Mouse (Mus musculus): ENCODE results near the gene Rxfp2.

The Rxfp2 gene

DNA sequence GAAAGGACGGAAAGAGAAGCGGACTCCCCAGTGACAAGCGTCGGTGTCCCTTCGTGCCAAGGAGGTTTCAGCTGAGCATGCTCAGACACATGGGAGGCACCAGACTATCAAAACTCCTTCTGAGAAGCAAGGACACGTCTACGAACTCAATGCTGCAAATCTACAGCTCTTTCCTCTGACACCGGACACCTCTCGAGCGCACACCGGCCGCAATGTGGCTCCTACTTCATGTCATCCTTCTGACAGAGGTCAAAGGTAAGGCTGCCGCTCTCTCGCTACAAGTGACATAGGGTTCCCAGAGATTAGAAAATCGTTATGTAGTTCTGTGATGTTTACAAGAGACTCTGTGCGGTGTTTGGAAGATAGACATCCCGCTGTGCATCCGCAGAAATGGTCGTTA lies at the start of gene Rxfp2:
Rxfp2 (plus strand) TSS at position 20 of the 400 bp plus-strand sequence.
- DNase-seq, result no peak

DNA sequence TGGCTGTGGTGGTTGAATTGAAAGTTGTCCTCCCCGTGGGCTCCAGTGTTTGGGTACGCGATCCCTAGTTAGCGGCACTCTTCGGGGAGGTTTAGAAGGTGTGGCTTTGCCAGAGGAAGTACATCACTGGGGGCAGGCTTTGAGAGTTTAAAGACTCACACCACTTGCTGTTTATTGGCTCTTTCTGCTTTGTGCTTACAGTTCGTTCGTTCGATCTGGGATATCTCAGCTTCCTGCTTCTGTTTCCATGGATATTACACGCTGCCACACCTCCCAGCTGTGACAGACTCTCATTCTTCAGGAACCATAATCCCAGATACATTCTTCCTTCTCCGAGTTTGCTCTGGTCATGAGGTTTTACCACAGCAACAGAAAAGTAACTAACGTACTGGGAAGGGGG lies 48.2 kb upstream of the Rxfp2 start:
- DNase-seq, result no peak

DNA sequence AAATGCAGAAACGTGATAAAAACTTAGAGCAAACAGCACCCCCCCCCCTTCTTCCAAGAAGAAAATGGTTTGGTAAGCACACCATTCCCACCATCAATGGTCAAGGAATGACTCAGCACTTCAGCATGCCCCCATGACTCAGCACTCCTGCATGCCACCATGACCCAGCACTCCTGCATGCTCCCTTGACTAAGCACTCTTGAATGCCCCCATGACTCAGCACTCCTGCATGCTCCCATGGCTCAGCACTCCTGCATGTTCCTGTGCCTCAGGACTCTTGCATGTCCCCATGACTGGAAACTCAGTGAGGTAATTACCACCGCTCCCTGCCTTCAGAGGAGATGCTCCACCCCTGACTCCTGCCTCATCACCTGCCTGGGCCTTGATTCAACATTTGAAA lies 41.4 kb upstream of the Rxfp2 start:
- no peak for DNase-seq

DNA sequence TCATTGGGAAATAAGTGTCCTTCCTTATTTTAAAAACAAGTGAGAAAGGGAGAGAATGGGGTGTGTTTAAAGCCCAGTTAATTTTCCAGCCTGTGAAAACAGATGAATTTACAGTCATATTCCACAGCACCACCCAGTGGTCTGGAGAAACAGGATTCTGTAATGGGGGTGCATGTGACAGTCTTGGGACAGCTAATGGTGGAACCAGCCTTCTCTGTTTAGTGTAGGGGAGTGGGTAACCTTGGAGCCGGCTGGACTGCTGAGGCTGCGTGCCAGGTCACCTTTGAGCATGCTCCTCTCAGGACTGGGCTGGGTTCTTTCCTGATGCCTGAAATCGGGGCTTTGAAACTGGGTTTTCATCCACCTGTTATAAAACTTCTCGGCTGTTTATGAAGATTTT lies 34.9 kb upstream of the Rxfp2 start:
- no peak for DNase-seq

DNA sequence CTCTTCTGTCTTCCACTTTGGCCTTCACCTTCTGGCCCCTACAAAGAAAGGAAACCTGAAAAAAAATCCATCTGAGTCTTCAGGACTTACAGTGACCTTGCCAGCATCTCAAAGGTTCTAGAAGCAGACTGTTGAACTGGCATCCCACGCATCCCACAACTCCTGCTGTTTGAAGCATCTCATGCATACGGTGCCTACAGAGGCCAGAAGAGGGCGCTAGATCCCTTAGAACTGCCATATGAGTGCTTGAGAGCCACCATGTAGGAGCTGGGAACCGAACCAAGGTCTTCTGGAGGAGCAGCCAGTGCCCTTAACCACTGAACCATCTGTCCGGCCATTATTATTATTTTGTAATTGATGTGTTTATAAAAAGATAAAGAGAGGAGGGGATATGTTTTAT lies 23.9 kb upstream of the Rxfp2 start:
- no peak for DNase-seq

DNA sequence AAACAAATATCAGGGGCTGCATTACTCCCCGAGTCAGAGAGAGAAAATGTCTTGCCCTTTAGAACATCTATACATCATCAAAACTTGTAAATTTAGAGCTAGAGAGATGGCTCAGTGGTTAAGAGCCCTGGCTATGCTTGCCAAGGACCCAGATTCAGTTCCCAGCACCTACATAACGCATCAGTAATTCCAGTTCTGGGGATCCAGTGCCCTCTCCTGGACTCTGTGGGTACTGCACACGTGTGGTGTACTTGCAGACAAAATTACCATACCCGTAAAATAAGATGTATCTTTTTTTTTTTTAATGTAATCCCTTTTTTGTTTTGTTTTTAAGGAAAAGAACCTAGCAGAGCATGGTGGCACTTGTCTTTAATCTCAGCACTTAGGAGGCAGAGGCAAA lies 21.9 kb upstream of the Rxfp2 start:
- no peak for DNase-seq

DNA sequence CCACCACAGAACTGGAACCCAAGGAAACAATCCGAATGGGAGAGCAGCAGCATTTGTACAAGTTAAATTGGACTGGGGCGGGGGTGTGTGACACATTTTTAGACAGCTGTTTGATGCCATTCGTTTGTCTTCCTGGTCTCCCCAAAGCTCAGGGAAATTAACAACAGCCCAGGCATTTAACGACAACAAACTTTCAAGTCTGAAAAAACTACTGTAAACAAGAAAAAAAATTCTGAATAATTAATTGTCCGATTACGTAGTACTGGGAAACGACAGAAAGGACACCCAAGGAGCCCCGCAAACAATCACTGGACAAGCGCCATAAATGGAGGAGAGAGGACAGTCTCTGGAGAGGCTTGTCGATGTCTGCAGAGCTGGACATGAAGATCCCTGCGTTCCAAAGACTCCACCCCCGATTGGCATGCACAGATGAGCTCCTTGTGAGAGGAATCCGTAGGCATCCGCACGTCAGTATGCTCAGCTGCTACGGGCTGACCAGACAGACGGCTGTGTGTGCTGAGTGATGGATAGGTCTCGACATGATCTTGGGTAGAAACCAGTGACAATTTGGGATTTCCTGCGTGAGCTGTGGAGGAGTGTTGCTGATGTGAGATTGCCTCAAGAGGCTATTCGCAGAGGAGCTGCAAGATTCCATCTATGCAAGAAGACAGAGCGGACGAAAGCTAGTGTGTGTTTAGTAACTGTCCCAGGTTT lies 21.0 kb upstream of the Rxfp2 start:
- no peak for DNase-seq

DNA sequence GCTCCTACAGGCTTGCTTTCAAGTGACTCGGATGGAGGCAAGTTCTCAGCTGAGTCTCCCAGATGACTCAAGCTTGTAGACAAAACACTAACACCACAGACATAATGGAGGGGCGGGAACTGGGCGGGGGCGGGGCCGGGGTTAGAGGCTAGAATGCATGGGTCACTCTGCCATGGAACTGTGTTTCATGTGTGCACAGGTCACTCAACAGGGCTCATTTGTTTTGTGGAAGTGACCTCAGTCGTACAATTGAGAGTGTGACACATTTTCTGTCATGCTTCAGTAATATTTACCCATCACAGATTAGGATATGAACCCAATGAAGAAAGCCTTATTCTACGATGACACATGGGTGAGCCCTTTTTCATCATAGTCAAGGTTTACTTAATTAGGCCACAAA lies 20.2 kb upstream of the Rxfp2 start:
- no peak for DNase-seq

DNA sequence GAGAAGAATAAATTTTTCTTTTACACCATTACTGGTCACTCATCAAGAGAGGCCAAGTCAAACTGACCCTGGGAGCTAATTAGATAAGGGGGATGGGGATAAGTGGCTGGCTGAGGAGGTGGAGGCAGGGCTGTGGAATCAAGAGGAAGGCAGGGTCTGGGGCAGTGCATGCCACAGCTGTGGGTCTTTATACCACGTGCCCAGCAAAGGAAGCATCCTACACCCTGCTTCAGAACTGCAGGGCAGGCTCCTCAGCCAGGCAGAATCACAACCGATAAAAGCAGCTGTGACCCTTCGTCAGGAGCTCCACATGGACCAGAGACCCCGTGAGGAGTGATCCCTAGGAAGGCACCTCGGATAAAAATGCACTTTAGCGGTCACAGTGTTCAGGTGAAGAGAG lies 13.1 kb upstream of the Rxfp2 start:
- no peak for DNase-seq

DNA sequence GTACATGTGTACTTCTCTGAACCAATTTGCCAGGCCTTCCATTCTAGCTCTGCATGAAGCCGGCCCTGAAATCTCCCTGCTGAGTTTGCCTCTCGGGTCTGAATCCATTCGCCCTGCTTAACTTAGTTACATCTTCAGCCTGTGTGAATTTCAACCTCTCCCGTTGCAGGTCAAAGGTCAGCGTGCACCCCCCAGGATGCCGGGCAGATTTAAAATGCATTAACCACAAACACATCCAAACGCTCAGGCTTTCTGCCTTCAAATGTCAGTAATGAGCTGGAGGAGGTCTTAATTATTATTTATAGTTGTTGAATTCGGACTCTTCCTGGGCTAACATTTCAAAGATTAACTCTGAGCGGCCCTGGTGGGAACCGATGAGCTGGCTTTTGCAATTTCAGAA lies 1.6 kb upstream of the Rxfp2 start:
- DNase-seq, result no peak

DNA sequence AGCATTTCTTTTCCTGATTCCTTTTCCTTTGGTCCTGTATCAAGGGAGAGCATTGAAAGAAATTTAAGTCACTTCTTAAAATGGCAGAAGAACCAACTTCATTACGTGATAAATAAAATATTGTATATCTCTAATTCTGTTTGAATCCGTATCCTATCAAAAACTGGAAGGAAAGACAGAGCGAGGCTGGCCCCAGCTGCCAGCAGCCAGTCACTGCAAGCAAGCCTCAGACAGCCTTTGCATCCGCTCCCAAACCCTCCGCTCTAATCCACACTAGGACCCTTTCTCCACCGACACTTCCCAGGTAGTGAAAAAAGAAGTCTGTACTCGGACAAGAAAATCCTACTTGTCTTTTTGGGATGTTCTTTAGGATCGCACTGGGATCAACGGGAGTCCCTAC lies 803 bp upstream of the Rxfp2 start:
- no peak for DNase-seq

DNA sequence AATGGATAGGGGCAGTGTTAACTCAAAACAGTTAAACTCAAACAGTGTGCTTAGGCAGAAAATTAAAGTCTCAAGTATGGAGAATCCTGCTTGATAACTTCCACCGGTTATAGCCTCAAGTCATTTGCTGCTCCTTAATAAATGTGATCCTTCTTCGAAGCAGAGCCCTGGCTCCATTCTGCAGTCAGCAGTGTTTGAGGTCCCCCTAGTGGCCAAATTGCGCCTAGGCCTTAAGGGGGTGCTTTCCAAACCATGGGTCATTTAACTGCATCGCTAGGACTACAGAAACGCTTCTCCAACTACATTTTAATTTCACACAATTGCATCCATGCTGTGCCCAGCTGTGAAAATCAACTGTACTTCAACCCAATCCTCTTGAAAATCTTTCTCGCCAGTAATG lies 2.4 kb downstream of the Rxfp2 start:
- peak; percentile 17 for DNase-seq

DNA sequence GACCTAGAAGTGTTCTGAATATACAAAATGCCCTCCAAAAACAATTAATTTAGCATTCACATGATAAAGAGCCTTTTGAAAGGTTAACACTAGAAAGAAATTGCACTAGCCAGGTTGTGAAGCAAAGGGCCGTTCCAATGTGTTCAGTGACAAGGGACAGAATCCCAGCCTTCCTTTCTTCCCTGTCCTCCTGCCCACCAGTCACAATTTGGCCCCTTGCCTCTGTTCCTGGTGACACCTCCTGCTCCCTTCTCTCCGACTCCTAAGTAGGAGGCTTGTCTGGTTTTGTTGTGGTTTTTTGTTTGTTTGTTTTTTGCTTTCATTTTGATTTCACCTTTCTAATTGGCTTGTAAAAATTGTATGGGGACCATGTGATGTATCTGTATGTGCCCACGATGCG lies 3.3 kb downstream of the Rxfp2 start:
- DNase-seq, result no peak

DNA sequence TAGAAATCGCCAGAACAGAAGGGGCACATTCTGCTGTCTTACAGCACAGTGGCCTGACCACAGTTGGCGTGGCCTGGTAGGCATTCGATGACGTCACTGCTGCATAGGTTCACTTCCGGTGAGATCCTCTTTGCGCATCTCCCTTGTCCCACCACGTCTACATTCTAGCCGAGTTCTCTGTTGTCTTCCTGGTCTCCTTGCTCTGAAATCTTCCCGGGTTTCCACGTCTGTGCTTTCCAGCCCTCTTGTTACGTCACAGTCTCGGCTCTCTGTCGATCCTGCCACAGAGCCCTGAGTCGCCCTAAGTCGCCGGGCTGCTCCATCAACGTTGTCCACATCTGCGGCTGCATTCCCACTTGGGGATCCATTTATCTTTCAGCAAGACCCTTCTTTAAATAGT lies 4.1 kb downstream of the Rxfp2 start:
- no peak for DNase-seq

DNA sequence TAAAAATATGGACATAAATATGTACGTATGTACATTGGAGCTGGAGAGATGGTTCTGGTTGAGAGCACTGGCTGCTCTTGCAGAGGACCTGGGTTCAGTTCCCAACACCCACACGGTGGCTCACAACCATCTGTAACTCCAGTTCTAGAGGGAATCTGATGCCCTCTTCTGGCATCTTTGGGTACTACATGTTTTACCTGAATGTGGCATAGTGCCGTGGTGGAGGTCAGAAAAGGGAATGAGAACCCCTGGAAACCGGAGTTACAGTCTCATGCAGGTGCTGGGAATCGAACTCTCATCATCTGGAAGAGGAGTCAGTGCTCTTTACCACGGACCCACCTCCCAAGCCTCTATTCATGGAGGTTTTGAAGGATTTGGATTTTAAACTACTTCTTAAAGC lies 5.0 kb downstream of the Rxfp2 start:
- no peak for DNase-seq

DNA sequence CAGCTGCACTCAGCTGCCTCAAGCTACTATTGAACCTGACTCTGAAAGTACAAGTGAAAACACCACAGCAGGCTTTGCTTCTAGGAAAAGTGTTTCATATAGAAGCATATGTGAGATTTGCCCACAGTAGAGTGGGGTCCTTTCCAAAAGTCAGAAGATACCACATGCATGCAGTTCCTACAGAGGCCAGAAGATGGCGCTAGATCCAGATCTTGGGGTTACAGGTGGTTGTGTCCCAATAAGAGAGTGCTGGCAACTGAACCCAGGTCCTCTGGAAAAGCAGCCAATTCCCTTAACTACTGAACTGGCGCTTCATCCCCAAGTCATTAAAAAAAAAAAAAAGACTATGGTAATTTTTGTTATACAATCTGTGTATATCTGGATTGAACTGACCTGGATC lies 5.7 kb downstream of the Rxfp2 start:
- no peak for DNase-seq

DNA sequence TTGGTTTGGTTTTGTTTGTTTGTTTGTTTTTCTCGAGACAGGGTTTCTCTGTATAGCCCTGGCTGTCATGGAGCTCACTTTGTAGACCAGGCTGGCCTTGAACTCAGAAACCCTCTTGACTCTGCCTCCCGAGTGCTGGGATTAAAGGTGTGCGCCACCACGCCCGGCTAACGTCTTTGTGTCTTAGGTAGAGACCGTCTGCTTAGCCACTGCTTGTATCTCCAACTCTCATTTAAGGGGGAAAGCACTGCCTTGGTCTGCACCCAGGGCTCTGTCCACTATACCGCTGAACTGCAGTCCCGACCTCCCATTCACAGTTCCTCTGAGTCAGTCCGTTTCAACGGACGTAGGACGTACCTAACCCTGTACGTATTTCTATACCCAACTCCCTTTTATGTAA lies 6.4 kb downstream of the Rxfp2 start:
- no peak for DNase-seq

DNA sequence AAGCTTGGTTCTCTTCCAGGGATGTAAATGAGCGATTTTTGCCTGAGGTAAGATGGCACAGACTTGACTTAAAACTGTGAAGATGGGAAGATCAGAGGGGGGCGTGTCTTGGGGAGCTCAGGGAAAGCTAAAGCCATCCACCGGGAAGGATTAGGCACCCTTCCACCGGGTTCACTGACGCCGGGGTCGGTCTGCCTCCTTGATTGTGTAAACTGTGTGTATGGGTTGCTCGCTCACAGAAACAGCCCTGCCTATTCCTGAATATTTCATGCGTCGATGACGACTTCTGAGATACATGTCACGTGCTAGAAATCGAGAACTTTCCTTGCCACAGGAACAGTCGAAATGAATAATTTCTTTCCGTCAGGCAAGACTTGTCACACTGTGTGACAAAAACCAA lies 6.9 kb downstream of the Rxfp2 start:
- no peak for DNase-seq

DNA sequence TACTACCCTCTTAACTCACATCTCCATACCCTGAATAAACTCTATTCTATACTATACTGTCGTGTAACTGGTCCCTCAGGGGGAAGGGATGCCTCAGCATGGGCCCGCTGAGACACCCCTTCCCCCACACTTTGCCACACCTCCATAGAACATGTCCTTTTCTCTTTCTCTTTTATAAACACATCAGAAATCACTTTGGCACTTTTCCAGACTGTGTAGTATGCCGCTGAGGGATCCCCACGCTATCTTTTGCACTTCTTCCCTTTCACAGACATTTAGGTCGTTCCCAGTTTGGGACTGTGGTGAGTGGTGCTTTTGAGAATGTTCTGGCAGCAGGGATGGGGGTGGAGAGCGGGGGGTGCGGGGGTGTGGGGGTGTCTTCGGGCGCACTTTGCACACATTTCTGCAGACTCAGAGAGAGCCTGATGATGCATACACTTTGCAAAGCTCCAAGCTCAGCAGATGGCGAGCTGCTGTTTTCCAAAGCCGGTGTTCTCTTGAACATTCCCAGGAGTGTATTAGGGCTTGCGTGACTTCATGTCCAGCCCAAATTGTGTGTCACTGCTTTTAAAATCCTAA lies 8.1 kb downstream of the Rxfp2 start:
- DNase-seq, result no peak

DNA sequence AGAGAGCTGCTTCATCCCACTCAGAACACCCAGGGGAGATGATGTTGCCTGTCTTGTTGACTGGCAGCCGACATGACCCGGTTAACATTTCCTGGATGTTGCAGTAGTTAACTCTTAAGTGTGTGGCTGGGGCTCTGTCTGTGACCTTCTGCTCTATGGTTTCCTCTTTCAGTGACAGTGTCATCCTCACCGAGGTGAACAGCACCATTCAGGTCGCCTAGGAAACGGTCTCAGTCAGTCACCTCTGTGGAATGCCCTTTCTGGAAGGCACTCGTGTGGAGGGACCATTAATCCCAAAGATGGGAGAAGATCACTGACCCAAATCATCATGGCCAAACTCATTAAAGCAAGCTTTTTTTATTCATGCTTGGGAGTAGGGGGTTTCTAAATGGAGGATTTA lies 12.7 kb downstream of the Rxfp2 start:
- no peak for DNase-seq

DNA sequence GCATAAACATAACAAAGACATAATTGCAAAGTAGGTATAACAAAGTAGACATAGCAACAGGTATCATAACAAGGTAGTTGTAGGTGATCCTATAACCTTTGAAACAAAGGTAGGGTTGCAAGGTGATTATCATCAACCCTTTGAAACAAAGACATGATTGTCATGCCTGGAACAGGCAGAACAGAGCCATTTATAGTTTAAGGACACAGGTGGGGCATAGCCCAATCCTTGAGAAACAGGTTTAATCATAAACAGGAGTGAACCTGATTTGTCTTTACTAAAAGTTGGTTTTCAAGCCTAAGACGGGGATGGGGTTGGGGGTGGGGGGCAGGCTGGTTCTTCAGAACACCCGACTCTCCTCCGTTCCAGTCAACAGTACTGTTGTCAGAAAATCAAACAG lies 13.2 kb downstream of the Rxfp2 start:
- DNase-seq, result no peak

DNA sequence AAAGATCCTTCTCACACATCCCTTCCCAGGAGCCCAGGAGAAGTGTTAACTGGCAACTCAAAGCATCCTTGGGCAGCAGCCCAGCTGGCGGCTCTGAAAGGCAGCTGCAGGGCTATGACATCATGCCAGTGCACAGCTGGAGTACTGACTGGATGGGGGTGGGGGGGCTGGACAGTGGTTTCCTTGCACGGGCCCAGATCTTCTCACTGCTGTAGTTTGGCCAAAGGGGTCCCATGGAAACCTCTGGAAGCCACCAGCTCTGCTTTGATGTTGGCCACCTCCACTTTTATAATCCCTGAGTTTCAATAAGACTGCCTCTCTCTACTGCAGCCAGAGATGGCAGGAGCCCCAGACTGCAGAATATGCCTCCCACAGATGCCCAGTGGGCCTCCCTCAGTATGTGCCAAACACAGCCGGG lies 13.6 kb downstream of the Rxfp2 start:
- peak; percentile 3 for DNase-seq

DNA sequence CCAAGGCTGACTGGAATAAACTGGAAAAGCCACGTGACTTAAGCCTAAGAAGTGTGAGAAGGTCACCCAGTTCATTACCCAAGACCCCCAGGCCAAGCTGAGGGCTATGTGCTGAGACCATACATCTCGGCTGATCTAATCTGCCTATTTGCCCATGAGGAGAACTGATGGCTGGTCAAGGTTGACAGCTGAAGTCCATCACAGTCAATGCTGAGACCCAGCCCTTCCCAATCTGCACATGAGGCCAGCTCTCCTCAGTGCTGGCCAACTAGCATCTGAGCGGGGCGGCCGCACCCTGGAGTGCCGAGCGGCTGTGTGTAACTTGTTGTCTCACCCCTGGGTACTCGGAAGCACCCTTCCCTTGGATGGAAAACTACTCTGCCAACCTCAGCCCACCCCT lies 17.8 kb downstream of the Rxfp2 start:
- DNase-seq, result no peak

DNA sequence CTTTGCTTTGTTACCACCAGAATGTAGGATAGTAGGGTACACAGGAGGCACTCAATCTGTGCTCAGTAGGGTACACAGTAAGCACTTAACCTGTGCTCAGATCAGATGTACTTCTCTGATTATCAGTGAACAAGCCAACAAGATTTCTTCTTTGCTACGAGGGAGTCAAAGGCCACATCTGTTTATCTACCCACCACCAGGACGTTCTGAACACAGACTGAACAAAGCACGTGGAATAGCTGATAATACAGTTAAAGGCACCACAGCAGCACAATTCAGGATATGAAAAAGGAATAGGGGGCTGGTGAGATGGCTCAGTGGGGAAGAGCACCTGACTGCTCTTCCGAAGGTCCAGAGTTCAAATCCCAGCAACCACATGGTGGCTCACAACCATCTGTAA lies 18.4 kb downstream of the Rxfp2 start:
- DNase-seq, result no peak

DNA sequence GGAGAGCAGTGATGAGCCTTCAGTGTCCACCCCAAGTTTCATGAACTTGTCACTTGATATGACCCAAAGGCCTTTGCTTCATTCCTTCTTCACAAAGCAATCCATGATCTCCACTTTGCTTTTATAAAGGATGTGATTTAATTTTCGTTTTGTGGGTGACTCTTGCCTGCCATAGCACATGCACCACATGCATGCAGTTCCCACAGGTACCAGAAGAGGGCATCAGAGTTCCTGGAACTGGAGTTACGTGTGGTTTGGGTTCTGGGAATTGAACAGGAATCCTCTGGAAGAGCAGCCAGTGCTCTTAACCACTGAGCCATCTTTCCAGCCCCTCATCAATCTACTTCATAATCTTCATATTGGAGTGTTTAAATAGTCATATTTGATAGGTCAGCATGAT lies 26.1 kb downstream of the Rxfp2 start:
- no peak for DNase-seq

Data from cerebellum, adult 11-12 months (tissue).